Mouse (Mus musculus) left cerebral cortex, postnatal 10 days (tissue): Measurements from ENCODE around the gene Proser2. TPM values are rescaled to one million over a fixed set of nuclear protein-coding genes. Genes with fewer than 3 reads are reported as not detected.

ENCODE experiments used
- DNase-seq, 2 experiments: peaks; one replicate each; pipeline ENCODE4 v3.0.0; 2021 to 2022; ENCODE audit warnings: low spot score in 2 of 2, mixed read lengths in 1 of 2; ENCODE audit errors: extremely low spot score in 1 of 2
- intact Hi-C: fragments of 180-260 bp; cut with DNase I; formaldehyde crosslinking; loops from one replicate; pipeline ENCODE4 v1.15.1; 2025
- total RNA-seq, 2 experiments: library from RNA; stranded (reverse); gene quantifications; 2 replicates each; pipeline ENCODE4 v1.2.3; 2021

The Proser2 gene
- total RNA-seq, 2 experiments from 2014 or later: 2.2 to 3.6 TPM

- intact Hi-C loops: no loop called here
- peak in 1 of 2 experiments; percentile 47 for DNase-seq
Observed at GRCm38 (mm10) chr2:6085622-6086530, 44.1 kb downstream of the Proser2 start.

- peak in 1 of 2 experiments; percentile 14 for DNase-seq
- intact Hi-C loops: no loop called here
Observed at GRCm38 (mm10) chr2:6083696-6084095, 46.3 kb downstream of the Proser2 start.

- peak in 1 of 2 experiments; percentile 1 for DNase-seq
- intact Hi-C loops: no loop called here
Observed at GRCm38 (mm10) chr2:6082615-6083014, 47.4 kb downstream of the Proser2 start.

- no peak for DNase-seq
- intact Hi-C loops: no loop called here
Observed at GRCm38 (mm10) chr2:6081108-6081507, 48.9 kb downstream of the Proser2 start.

- intact Hi-C loops: no loop called here
- no peak for DNase-seq
Observed at GRCm38 (mm10) chr2:6080037-6080436, 50.0 kb downstream of the Proser2 start.

- intact Hi-C loops: no loop called here
- no peak for DNase-seq
Observed at GRCm38 (mm10) chr2:6075530-6075896, 54.5 kb downstream of the Proser2 start.

GRCm38 (mm10) chr2:6074891-6075529 lies 55.0 kb downstream of the Proser2 start:
- intact Hi-C loops: no loop called here
- peak in 1 of 2 experiments; percentile 41 for DNase-seq

GRCm38 (mm10) chr2:6072685-6073260 lies 57.2 kb downstream of the Proser2 start:
- intact Hi-C loops: no loop called here
- DNase-seq: no peak

- DNase-seq: no peak
- intact Hi-C loops: no loop called here
Observed at GRCm38 (mm10) chr2:6071598-6072440, 58.2 kb downstream of the Proser2 start.

- intact Hi-C loops: no loop called here
- DNase-seq: no peak
Observed at GRCm38 (mm10) chr2:6070925-6071324, 59.1 kb downstream of the Proser2 start.

GRCm38 (mm10) chr2:6067341-6067740 lies 62.7 kb downstream of the Proser2 start:
- DNase-seq: no peak

GRCm38 (mm10) chr2:6060071-6060804 lies 69.8 kb downstream of the Proser2 start:
- intact Hi-C loops: no loop called here
- no peak for DNase-seq

More at GRCm38 (mm10) chr2:6067341-6067740, 62.7 kb downstream of the Proser2 start:
- intact Hi-C loops: no loop called here

GRCm38 (mm10) chr2:6059291-6059690 lies 70.7 kb downstream of the Proser2 start:
- intact Hi-C loops: no loop called here
- no peak for DNase-seq

- intact Hi-C loops: no loop called here
- DNase-seq: no peak
Observed at GRCm38 (mm10) chr2:6056518-6056917, 73.5 kb downstream of the Proser2 start.

- intact Hi-C loops: no loop called here
- DNase-seq: no peak
Observed at GRCm38 (mm10) chr2:6055466-6055865, 74.5 kb downstream of the Proser2 start.

GRCm38 (mm10) chr2:6049018-6049417 lies 81.0 kb downstream of the Proser2 start:
- no peak for DNase-seq
- intact Hi-C loops: no loop called here

GRCm38 (mm10) chr2:6048570-6048969 lies 81.4 kb downstream of the Proser2 start:
- intact Hi-C loops: no loop called here

More at GRCm38 (mm10) chr2:6048570-6048969, 81.4 kb downstream of the Proser2 start:
- DNase-seq: no peak
